Mouse (Mus musculus) midbrain, embryonic 11.5 days (tissue): ENCODE data around the gene Ier2. TPM values are rescaled to one million over a fixed set of nuclear protein-coding genes. Genes with fewer than 3 reads are reported as not detected.

ENCODE experiments used
- ATAC-seq: fragments of 200-750 bp; cut with Nextera tagmentation; 2 replicates; pipeline ENCODE4 v1.8.0; 2017; ENCODE audit warnings: moderate TSS enrichment, moderate library complexity; ENCODE audit not compliant: low FRiP score
- DNase-seq: peaks from one replicate; pipeline ENCODE4 v3.0.0; 2015; ENCODE audit warnings: low spot score; ENCODE audit errors: missing footprints
- H3K27ac ChIP-seq: fragments of 300-500 bp; sonication (generic); 2 replicates; pipeline ENCODE4 v1.5.1; 2014; ENCODE audit warnings: low read depth, low read length
- H3K27me3 ChIP-seq: fragments of 300-500 bp; sonication (generic); 2 replicates; pipeline ENCODE4 v1.6.1; 2014; ENCODE audit warnings: mild to moderate bottlenecking, low read length, moderate library complexity, mixed read lengths; ENCODE audit not compliant: control insufficient read depth, insufficient read depth
- H3K36me3 ChIP-seq: fragments of 300-500 bp; sonication (generic); 2 replicates; pipeline ENCODE4 v1.6.1; 2014; ENCODE audit warnings: mild to moderate bottlenecking, low read length, moderate library complexity, mixed read lengths; ENCODE audit not compliant: control insufficient read depth, insufficient read depth
- H3K4me1 ChIP-seq: fragments of 300-500 bp; sonication (generic); 2 replicates; pipeline ENCODE4 v1.6.1; 2014; ENCODE audit warnings: low read length; ENCODE audit not compliant: control insufficient read depth, insufficient read depth
- H3K4me2 ChIP-seq: fragments of 300-500 bp; sonication (generic); 2 replicates; pipeline ENCODE4 v1.6.1; 2014; ENCODE audit warnings: mild to moderate bottlenecking, moderate library complexity
- H3K4me3 ChIP-seq: fragments of 300-500 bp; sonication (generic); 2 replicates; pipeline ENCODE4 v1.5.1; 2014; ENCODE audit warnings: low read depth, low read length
- H3K9ac ChIP-seq: fragments of 300-500 bp; sonication (generic); 2 replicates; pipeline ENCODE4 v1.6.1; 2014; ENCODE audit warnings: low read length
- H3K9me3 ChIP-seq: fragments of 300-500 bp; sonication (generic); 2 replicates; pipeline ENCODE4 v1.6.1; 2016; ENCODE audit warnings: low read length; ENCODE audit not compliant: control insufficient read depth
- WGBS: fragments of 180-500 bp; shearing (Covaris S2); extraction: QIAGEN DNeasy Blood & Tissue Kit; methylation state at CpG from one replicate; pipeline ENCODE4 v1.1.7; 2014; 5-methylcytosine and 5-hydroxymethylcytosine counted together
- polyA plus RNA-seq: library from polyadenylated mRNA; unstranded; fragments of >200 nt; fragmentation: Nextera tagmentation; extraction: Ambion mirVana; gene quantifications from 2 replicates; pipeline ENCODE4 v1.2.1, GENCODE M21; 2014

The Ier2 gene
- polyA plus RNA-seq, result 49.9 and 52.9 TPM in 2 replicates

DNA sequence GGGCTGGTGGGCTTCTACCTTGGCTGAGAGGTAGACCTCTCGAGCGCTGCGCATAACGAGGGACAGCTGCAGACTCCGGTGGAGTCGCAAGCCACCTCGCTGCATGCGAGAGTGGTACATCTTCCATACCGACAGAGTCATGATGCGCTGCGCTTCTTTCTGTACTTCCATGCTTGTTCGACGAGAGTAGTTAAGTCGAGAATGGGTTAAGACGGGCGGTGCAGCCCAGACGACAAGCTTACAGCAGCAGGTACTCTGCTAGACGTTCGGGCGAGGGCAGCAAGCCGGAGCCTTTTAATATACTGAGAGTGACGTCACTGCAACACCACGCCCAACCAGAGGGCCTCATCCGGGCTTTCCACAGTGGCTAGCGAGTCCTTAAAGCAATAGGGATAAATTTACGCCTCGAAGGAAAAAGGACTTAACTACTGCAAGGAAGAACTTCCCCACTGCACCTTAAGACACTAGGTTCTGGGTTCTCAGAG is at the start of gene Ier2:
TSS of gene Ier2 (minus strand) at position 272 of the 485 bp plus-strand sequence.
- Histone ChIP-seq H3K27ac (peak within 1 kb of the TSS; percentile 81), H3K4me2 (peak within 1 kb of the TSS; percentile 99), H3K4me1 (peaks cover 40% of the 10 kb centered on the region), H3K4me3 (peak within 1 kb of the TSS; percentile 59), H3K27me3 (no peaks in the 10 kb centered on the region), H3K9ac (peak within 1 kb of the TSS; percentile 88), H3K9me3 (no peaks in the 10 kb centered on the region), H3K36me3 (no peaks in the 10 kb centered on the region)
- DNase-seq (peak; percentile 99), ATAC-seq (peak; percentile 78)
- 0% methylated on average over 27 of the region's 27 CpGs for WGBS

DNA sequence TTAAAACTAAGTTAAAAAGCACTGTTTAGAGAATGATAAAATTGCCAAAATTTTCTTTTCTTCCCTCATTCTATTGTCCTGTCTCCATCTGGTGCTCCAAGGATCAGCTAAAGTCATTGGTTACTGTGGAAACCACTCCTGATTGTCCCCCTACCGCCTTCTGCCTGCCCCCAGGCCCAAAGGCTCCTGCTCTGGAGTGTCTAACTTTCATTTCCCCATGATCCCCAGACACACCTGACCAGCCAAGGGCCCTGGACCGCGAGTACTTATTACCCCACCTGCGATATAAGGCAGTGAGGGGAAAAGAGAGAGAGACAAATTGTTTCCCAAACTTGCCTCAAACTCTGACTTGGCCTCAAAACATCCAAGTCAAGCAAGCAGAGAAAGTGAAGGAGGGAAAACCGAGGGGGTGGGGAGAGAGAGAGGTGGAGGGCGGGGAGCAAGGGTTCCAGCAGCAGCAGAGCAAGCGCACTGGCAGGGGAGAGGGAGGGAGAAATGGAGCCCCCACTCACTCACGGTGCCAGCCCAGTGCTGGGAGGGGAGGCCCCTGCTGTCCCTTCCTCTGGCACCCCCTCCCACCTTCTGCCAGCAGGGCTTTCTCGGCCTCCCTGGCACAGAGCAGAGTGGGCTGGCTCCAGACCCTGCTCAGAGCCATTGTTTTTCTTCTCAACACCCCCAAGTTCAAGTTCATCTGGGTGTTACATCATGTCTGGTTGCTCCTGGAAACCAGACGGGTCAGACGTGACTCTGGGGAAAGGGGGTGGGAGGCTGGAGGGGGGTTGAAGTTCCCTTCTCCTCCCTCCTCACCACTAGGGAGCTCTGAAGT is 49.5 kb upstream of the Ier2 start:
- Histone ChIP-seq H3K27ac (peak overlapping the region; percentile 80), H3K4me1 (peaks cover 55% of the 10 kb centered on the region), H3K9ac (peak overlapping the region; percentile 35), H3K9me3 (no peaks in the 10 kb centered on the region), H3K4me2 (peak overlapping the region; percentile 22; the same call in 1 of the 2 replicates), H3K4me3 (peak overlapping the region; percentile 8; the same call in 1 of the 2 replicates), H3K36me3 (no peaks in the 10 kb centered on the region), H3K27me3 (peaks cover 75% of the 10 kb centered on the region)
- ATAC-seq (peak; percentile 88), DNase-seq (peak; percentile 96)
- WGBS, result 11% methylated on average over 10 of the region's 11 CpGs

GRCm38 (mm10) chr8:84711312-84711711 is 48.7 kb upstream of the Ier2 start:
- Histone ChIP-seq H3K4me1 (peaks cover 63% of the 10 kb centered on the region), H3K4me2 (no peak overlapping the region), H3K36me3 (no peaks in the 10 kb centered on the region), H3K9me3 (no peaks in the 10 kb centered on the region), H3K27ac (peak overlapping the region; percentile 80), H3K4me3 (no peak overlapping the region), H3K9ac (peak overlapping the region; percentile 35), H3K27me3 (peaks cover 76% of the 10 kb centered on the region)
- DNase-seq, result no peak
- ATAC-seq, result no peak
- 46% methylated on average over 3 of the region's 3 CpGs for WGBS

- Histone ChIP-seq H3K9me3 (no peaks in the 10 kb centered on the region), H3K4me1 (peaks cover 62% of the 10 kb centered on the region), H3K4me3 (no peak overlapping the region), H3K27ac (no peak overlapping the region), H3K4me2 (no peak overlapping the region), H3K9ac (no peak overlapping the region), H3K27me3 (peaks cover 76% of the 10 kb centered on the region), H3K36me3 (no peaks in the 10 kb centered on the region)
- ATAC-seq (no peak), DNase-seq (no peak)
- WGBS, result 93% methylated on average over 1 of the region's 1 CpGs
Measured at GRCm38 (mm10) chr8:84709931-84710330, 47.3 kb upstream of the Ier2 start.

DNA sequence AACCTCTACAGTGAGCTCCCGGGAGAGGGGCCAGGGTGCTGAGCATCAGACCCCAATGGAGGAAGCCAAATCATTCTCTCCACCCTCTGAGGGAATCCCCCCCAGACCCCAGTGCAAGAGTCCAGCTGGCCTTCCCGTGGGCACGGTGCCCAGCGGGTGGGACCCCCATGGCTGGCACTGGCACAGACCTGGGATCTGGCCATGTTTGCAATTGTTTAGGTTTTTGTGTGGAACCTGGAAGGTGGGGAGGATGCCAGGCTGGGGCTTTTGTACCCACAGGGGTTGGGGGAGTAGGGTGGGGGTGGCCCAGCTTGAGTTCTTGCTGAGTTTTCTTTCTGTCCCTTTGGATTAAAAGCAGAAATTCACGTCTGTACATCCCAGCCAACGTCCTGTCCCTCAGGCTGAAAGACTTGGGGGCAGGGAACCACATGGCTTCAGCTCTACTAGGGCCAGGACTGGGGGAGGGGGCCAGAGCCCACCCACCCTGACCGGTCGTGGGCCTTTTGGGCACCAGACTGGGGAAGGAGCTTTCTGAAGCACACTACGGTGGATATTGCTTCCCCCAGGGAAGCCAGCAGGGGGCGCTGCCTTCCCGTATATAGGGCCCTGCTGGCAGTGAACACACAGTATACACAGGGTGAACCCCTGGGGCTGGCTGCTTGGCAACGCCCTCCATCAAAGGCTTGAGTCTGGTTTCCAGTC is 46.3 kb upstream of the Ier2 start:
- Histone ChIP-seq H3K4me1 (peaks cover 65% of the 10 kb centered on the region), H3K27ac (no peak overlapping the region), H3K4me2 (no peak overlapping the region), H3K4me3 (no peak overlapping the region), H3K27me3 (peaks cover 76% of the 10 kb centered on the region), H3K9ac (no peak overlapping the region), H3K9me3 (no peaks in the 10 kb centered on the region), H3K36me3 (no peaks in the 10 kb centered on the region)
- 11% methylated on average over 12 of the region's 12 CpGs for WGBS
- peak; percentile 99 for DNase-seq
- peak; percentile 64 for ATAC-seq

DNA sequence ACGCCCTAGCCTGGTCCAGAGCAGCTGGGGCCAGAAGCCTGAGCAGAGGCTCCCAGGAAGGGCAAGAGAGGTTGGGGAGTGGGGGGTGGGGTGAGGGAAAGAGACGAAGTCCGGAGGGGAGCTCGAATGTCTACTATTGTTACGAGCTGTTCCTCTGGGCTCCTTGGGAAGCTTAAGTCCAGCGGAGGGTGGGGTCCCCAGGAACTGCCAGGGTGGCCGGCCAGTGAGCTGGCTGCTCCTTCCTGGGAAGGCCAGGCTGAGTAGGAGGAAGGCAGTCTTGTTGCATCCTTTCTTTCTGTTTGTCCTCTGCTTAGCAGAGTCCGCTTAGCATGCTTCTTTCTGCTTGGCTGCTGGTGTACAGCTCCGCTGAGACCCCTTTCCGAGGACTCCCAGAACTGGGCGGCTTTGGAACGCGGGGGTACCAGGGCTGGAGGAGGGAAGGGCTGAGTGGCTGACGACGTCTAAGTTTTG is 45.5 kb upstream of the Ier2 start:
- ATAC-seq, result no peak
- DNase-seq, result peak; percentile 94
- Histone ChIP-seq H3K9me3 (no peaks in the 10 kb centered on the region), H3K9ac (peak overlapping the region; percentile 27; the same call in 1 of the 2 replicates), H3K4me1 (peaks cover 59% of the 10 kb centered on the region), H3K36me3 (no peaks in the 10 kb centered on the region), H3K27ac (no peak overlapping the region), H3K4me3 (peak overlapping the region; percentile 4; the same call in 1 of the 2 replicates), H3K27me3 (peaks cover 76% of the 10 kb centered on the region), H3K4me2 (peak overlapping the region; percentile 26; the same call in 1 of the 2 replicates)
- WGBS, result 1% methylated on average over 15 of the region's 15 CpGs

- Histone ChIP-seq H3K27ac (no peak overlapping the region), H3K4me2 (peak overlapping the region; percentile 26; the same call in 1 of the 2 replicates), H3K9ac (peak overlapping the region; percentile 27; the same call in 1 of the 2 replicates), H3K4me1 (peaks cover 55% of the 10 kb centered on the region), H3K36me3 (no peaks in the 10 kb centered on the region), H3K4me3 (peak overlapping the region; percentile 14), H3K27me3 (peaks cover 83% of the 10 kb centered on the region), H3K9me3 (no peaks in the 10 kb centered on the region)
- 1% methylated on average over 20 of the region's 22 CpGs for WGBS
- no peak for ATAC-seq
- DNase-seq, result peak; percentile 96
Measured at GRCm38 (mm10) chr8:84707267-84707883, 44.7 kb upstream of the Ier2 start.

- peak overlapping the region; percentile 14 for H3K4me3 ChIP-seq
- H3K9me3 ChIP-seq, result no peaks in the 10 kb centered on the region
- peaks cover 48% of the 10 kb centered on the region for H3K4me1 ChIP-seq
- DNase-seq (peak; percentile 94), ATAC-seq (no peak)
- H3K4me2 ChIP-seq, result peak overlapping the region; percentile 26
- H3K27ac ChIP-seq, result no peak overlapping the region; the same call in 1 of the 2 replicates
- H3K27me3 ChIP-seq, result peaks cover 89% of the 10 kb centered on the region
- 1% methylated on average over 45 of the region's 45 CpGs for WGBS
- H3K9ac ChIP-seq, result peak overlapping the region; percentile 49
- H3K36me3 ChIP-seq, result no peaks in the 10 kb centered on the region
Measured at GRCm38 (mm10) chr8:84706610-84707266, 44.1 kb upstream of the Ier2 start.
